Mouse (Mus musculus) heart, embryonic 12.5 days (tissue): ENCODE data around the gene Camkk2. TPM values are rescaled to one million over a fixed set of nuclear protein-coding genes. Genes with fewer than 3 reads are reported as not detected.

Source experiments
- ATAC-seq: fragments of 200-750 bp; cut with Nextera tagmentation; 2 replicates; pipeline ENCODE4 v1.8.0; 2017; ENCODE audit warnings: moderate TSS enrichment, moderate library complexity; ENCODE audit not compliant: insufficient number of reproducible peaks, low FRiP score
- H3K27ac ChIP-seq: fragments of 300-500 bp; sonication (generic); 2 replicates; pipeline ENCODE4 v1.5.1; 2016; ENCODE audit warnings: mild to moderate bottlenecking, moderate library complexity; ENCODE audit not compliant: poor library complexity, severe bottlenecking
- H3K27me3 ChIP-seq: fragments of 300-500 bp; sonication (generic); replicated peaks from 2 replicates; pipeline ENCODE4 v1.6.1; 2016; ENCODE audit warnings: mild to moderate bottlenecking, moderate library complexity
- H3K36me3 ChIP-seq: fragments of 300-500 bp; sonication (generic); 2 replicates; pipeline ENCODE4 v1.6.1; 2016; ENCODE audit warnings: mild to moderate bottlenecking, moderate library complexity
- H3K4me1 ChIP-seq: fragments of 300-500 bp; sonication (generic); replicated peaks from 2 replicates; pipeline ENCODE4 v1.6.1; 2016; ENCODE audit warnings: mild to moderate bottlenecking
- H3K4me2 ChIP-seq: fragments of 300-500 bp; sonication (generic); 2 replicates; pipeline ENCODE4 v1.6.1; 2016; ENCODE audit warnings: mild to moderate bottlenecking, moderate library complexity
- H3K4me3 ChIP-seq: fragments of 300-500 bp; sonication (generic); 2 replicates; pipeline ENCODE4 v1.5.1; 2016; ENCODE audit warnings: mild to moderate bottlenecking
- H3K9ac ChIP-seq: fragments of 300-500 bp; sonication (generic); 2 replicates; pipeline ENCODE4 v1.6.1; 2016; ENCODE audit warnings: mild to moderate bottlenecking, moderate library complexity
- H3K9me3 ChIP-seq: fragments of 300-500 bp; sonication (generic); replicated peaks from 2 replicates; pipeline ENCODE4 v1.6.1; 2016; ENCODE audit warnings: mild to moderate bottlenecking, moderate library complexity
- WGBS: fragments of 180-500 bp; shearing (Covaris S2); methylation state at CpG from one replicate; pipeline ENCODE4 v1.1.7; 2016; 5-methylcytosine and 5-hydroxymethylcytosine counted together
- polyA plus RNA-seq: library from polyadenylated mRNA; unstranded; fragments of >200 nt; fragmentation: Nextera tagmentation; extraction: Ambion mirVana; gene quantifications from 2 replicates; pipeline ENCODE4 v1.2.1, GENCODE M21; 2016

Gene Camkk2
- polyA plus RNA-seq, 1 experiment from 2014 or later = 19.4 TPM

GRCm38 (mm10) chr5:122715723-122716122 lies 63.5 kb downstream of the Camkk2 start:
- WGBS = 79% methylated on average over 1 of the region's 1 CpGs
- Histone ChIP-seq H3K27ac (no peak overlapping the region), H3K4me3 (no peak overlapping the region), H3K27me3 (no peaks in the 10 kb centered on the region), H3K9ac (no peak overlapping the region), H3K9me3 (no peaks in the 10 kb centered on the region; the same call in 1 of the 2 replicates), H3K4me1 (no peaks in the 10 kb centered on the region), H3K36me3 (peaks cover 33% of the 10 kb centered on the region), H3K4me2 (no peak overlapping the region)
- no peak for ATAC-seq

- Histone ChIP-seq H3K27ac (peak overlapping the region; percentile 21; the same call in 1 of the 2 replicates), H3K4me3 (no peak overlapping the region), H3K36me3 (no peaks in the 10 kb centered on the region), H3K27me3 (no peaks in the 10 kb centered on the region), H3K9ac (no peak overlapping the region), H3K4me2 (peak overlapping the region; percentile 80), H3K4me1 (peaks cover 20% of the 10 kb centered on the region), H3K9me3 (no peaks in the 10 kb centered on the region)
- 35% methylated on average over 6 of the region's 6 CpGs for WGBS
- no peak for ATAC-seq
Measured at GRCm38 (mm10) chr5:122708819-122709218, 70.4 kb downstream of the Camkk2 start.

- peak within 1 kb of the TSS; percentile 65 for H3K4me3 ChIP-seq
- peaks cover 20% of the 10 kb centered on the region for H3K4me1 ChIP-seq
- ATAC-seq = peak; percentile 92
- 1% methylated on average over 66 of the region's 66 CpGs for WGBS
- H3K4me2 ChIP-seq = peak within 1 kb of the TSS; percentile 80
- no peaks in the 10 kb centered on the region for H3K27me3 ChIP-seq
- H3K27ac ChIP-seq = peak within 1 kb of the TSS; percentile 84
- H3K36me3 ChIP-seq = no peaks in the 10 kb centered on the region
- peak within 1 kb of the TSS; percentile 78 for H3K9ac ChIP-seq
- H3K9me3 ChIP-seq = no peaks in the 10 kb centered on the region
Measured at GRCm38 (mm10) chr5:122707276-122708181, 71.7 kb downstream of the Camkk2 start, which contains the start of gene P2rx4. P2rx4 (plus strand) TSS chr5:122707544.

GRCm38 (mm10) chr5:122706917-122707275 lies 72.3 kb downstream of the Camkk2 start:
- H3K27ac ChIP-seq = peak overlapping the region; percentile 84
- H3K4me2 ChIP-seq = peak overlapping the region; percentile 80
- WGBS = 36% methylated on average over 5 of the region's 5 CpGs
- peak overlapping the region; percentile 78 for H3K9ac ChIP-seq
- H3K9me3 ChIP-seq = no peaks in the 10 kb centered on the region
- no peaks in the 10 kb centered on the region for H3K36me3 ChIP-seq
- no peak for ATAC-seq
- peak overlapping the region; percentile 65 for H3K4me3 ChIP-seq
- peaks cover 20% of the 10 kb centered on the region for H3K4me1 ChIP-seq
- no peaks in the 10 kb centered on the region for H3K27me3 ChIP-seq

- no peak for ATAC-seq
- Histone ChIP-seq H3K4me2 (no peak overlapping the region), H3K9ac (no peak overlapping the region), H3K27ac (no peak overlapping the region), H3K4me1 (peaks cover 20% of the 10 kb centered on the region), H3K36me3 (no peaks in the 10 kb centered on the region), H3K4me3 (no peak overlapping the region), H3K27me3 (no peaks in the 10 kb centered on the region), H3K9me3 (no peaks in the 10 kb centered on the region)
- WGBS = 85% methylated on average over 3 of the region's 3 CpGs
Measured at GRCm38 (mm10) chr5:122705174-122705573, 74.0 kb downstream of the Camkk2 start.

GRCm38 (mm10) chr5:122704571-122704970 lies 74.6 kb downstream of the Camkk2 start:
- no peaks in the 10 kb centered on the region for H3K9me3 ChIP-seq

GRCm38 (mm10) chr5:122703574-122703973 lies 75.6 kb downstream of the Camkk2 start:
- WGBS = 75% methylated on average over 2 of the region's 2 CpGs
- no peaks in the 10 kb centered on the region for H3K27me3 ChIP-seq
- no peaks in the 10 kb centered on the region for H3K9me3 ChIP-seq
- H3K4me3 ChIP-seq = no peak overlapping the region
- peaks cover 16% of the 10 kb centered on the region for H3K4me1 ChIP-seq
- no peak overlapping the region for H3K9ac ChIP-seq
- no peak for ATAC-seq
- no peak overlapping the region for H3K4me2 ChIP-seq
- no peak overlapping the region for H3K27ac ChIP-seq
- no peaks in the 10 kb centered on the region for H3K36me3 ChIP-seq

More at GRCm38 (mm10) chr5:122704571-122704970, 74.6 kb downstream of the Camkk2 start:
- Histone ChIP-seq H3K4me3 (no peak overlapping the region), H3K9ac (no peak overlapping the region), H3K36me3 (no peaks in the 10 kb centered on the region), H3K27ac (no peak overlapping the region), H3K27me3 (no peaks in the 10 kb centered on the region), H3K4me2 (no peak overlapping the region), H3K4me1 (peaks cover 20% of the 10 kb centered on the region)
- 81% methylated on average over 4 of the region's 4 CpGs for whole genome bisulfite sequencing
- ATAC-seq = no peak

GRCm38 (mm10) chr5:122702156-122702555 lies 77.1 kb downstream of the Camkk2 start:
- Histone ChIP-seq H3K4me1 (peaks cover 14% of the 10 kb centered on the region), H3K27ac (no peak overlapping the region), H3K4me3 (no peak overlapping the region), H3K4me2 (no peak overlapping the region), H3K27me3 (no peaks in the 10 kb centered on the region), H3K9me3 (no peaks in the 10 kb centered on the region), H3K36me3 (no peaks in the 10 kb centered on the region), H3K9ac (no peak overlapping the region)
- WGBS = 74% methylated on average over 6 of the region's 6 CpGs
- no peak for ATAC-seq

GRCm38 (mm10) chr5:122700837-122701212 lies 78.4 kb downstream of the Camkk2 start:
- H3K27ac ChIP-seq = no peak overlapping the region
- H3K4me2 ChIP-seq = no peak overlapping the region
- no peaks in the 10 kb centered on the region for H3K36me3 ChIP-seq
- 0 out of 2 replicates have a peak, but pooled peaks cover 8% of the 10 kb centered on the region for H3K4me1 ChIP-seq
- no peak for ATAC-seq
- no peaks in the 10 kb centered on the region for H3K27me3 ChIP-seq
- H3K4me3 ChIP-seq = no peak overlapping the region
- H3K9ac ChIP-seq = no peak overlapping the region
- 35% methylated on average over 5 of the region's 5 CpGs for WGBS
- H3K9me3 ChIP-seq = no peaks in the 10 kb centered on the region

- 0 out of 2 replicates have a peak, but pooled peaks cover 8% of the 10 kb centered on the region for H3K4me1 ChIP-seq
- H3K36me3 ChIP-seq = no peaks in the 10 kb centered on the region
- H3K27me3 ChIP-seq = no peaks in the 10 kb centered on the region
- no peaks in the 10 kb centered on the region for H3K9me3 ChIP-seq
- no peak overlapping the region for H3K4me3 ChIP-seq
- H3K27ac ChIP-seq = no peak overlapping the region
- no peak for ATAC-seq
- H3K4me2 ChIP-seq = no peak overlapping the region
- WGBS = 70% methylated on average over 12 of the region's 12 CpGs
- H3K9ac ChIP-seq = no peak overlapping the region
Measured at GRCm38 (mm10) chr5:122700109-122700836, 78.9 kb downstream of the Camkk2 start.

- H3K27me3 ChIP-seq = no peaks in the 10 kb centered on the region
- H3K36me3 ChIP-seq = no peaks in the 10 kb centered on the region
- no peak overlapping the region for H3K4me2 ChIP-seq
- H3K4me3 ChIP-seq = no peak overlapping the region
- 74% methylated on average over 9 of the region's 9 CpGs for WGBS
- H3K9ac ChIP-seq = no peak overlapping the region
- H3K4me1 ChIP-seq = 0 out of 2 replicates have a peak, but pooled peaks cover 8% of the 10 kb centered on the region
- no peak overlapping the region for H3K27ac ChIP-seq
- no peaks in the 10 kb centered on the region for H3K9me3 ChIP-seq
- no peak for ATAC-seq
Measured at GRCm38 (mm10) chr5:122698701-122699060, 80.5 kb downstream of the Camkk2 start.
